Mouse (Mus musculus) megakaryocyte-erythroid progenitor cell, adult 5-6 weeks (primary cell): Measurements from ENCODE around the gene Pabpn1. TPM values are rescaled to one million over a fixed set of nuclear protein-coding genes. Genes with fewer than 3 reads are reported as not detected.
"Not testable (repeated sequence)": the region's sequence is repeated elsewhere in the genome, so short reads cannot be mapped to it uniquely, and the experiment has no call there.

Experiments used
- ATAC-seq: replicated peaks from 2 replicates; pipeline ENCODE4 v1.8.0; 2016; ENCODE audit warnings: mild to moderate bottlenecking, inconsistent platforms; ENCODE audit not compliant: severe bottlenecking, poor library complexity, low FRiP score, low TSS enrichment
- total RNA-seq, 2 experiments: library from RNA; stranded (forward) in 1 of 2; stranded (reverse) in 1 of 2; fragments of 200-1000, 215-1000 nt in 1 of 2; fragments of >200 nt in 1 of 2; fragmentation: Nextera tagmentation in 1 of 2; gene quantifications; 2 replicates each; pipeline ENCODE4 v1.2.3; 2014 to 2017

The Pabpn1 gene
- total RNA-seq, 2 experiments from 2014 or later, result 264 to 476 TPM

DNA sequence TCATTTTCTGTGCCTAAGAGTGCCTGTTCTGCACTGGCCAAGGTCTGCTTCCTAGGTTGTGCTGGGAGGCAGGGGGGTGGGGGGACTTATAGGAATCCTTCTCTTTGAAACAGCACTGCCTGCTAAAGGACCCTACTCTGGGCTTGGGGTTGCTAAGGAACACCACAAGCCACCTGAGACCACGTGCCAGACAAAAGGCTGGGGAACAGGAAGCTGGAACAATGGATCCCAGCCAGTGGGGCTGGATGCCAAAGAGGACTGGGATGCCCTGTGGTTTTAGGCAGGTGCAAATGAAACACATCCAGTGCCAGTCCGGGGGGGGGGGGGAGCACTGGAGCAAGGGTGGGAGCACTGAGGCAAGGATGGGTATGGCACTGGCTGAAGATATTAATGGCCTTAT, 38.1 kb downstream of the Pabpn1 start:
- no peak for ATAC-seq

DNA sequence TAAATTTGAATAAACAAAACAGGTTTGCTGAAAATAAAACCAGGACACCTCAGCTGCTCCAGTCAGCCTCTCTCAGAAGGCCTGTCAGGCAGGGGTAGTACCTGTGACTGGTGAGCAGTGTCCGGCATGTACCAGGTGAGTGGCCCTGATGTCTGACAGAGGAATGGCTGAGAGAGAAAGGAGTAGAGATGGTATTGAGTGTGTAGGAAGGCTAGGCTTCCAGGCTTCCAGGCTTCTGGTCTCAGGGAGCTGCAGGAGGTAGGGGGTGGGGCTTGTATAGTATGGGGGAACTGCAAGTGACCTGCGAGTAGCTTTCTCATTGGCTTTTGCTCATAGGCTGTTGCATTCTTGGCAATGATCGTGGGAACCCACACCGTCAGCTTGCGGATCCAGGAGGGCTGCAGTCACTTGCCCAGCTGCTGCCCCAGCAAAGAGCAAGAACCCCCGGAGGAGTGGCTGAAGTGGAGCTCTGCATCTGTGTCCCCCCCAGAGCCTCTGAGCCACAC, 40.4 kb downstream of the Pabpn1 start, which contains the start of gene Il25:
TSS of gene Il25 (plus strand) at position 51 of the 506 bp plus-strand sequence.
- no peak for ATAC-seq

DNA sequence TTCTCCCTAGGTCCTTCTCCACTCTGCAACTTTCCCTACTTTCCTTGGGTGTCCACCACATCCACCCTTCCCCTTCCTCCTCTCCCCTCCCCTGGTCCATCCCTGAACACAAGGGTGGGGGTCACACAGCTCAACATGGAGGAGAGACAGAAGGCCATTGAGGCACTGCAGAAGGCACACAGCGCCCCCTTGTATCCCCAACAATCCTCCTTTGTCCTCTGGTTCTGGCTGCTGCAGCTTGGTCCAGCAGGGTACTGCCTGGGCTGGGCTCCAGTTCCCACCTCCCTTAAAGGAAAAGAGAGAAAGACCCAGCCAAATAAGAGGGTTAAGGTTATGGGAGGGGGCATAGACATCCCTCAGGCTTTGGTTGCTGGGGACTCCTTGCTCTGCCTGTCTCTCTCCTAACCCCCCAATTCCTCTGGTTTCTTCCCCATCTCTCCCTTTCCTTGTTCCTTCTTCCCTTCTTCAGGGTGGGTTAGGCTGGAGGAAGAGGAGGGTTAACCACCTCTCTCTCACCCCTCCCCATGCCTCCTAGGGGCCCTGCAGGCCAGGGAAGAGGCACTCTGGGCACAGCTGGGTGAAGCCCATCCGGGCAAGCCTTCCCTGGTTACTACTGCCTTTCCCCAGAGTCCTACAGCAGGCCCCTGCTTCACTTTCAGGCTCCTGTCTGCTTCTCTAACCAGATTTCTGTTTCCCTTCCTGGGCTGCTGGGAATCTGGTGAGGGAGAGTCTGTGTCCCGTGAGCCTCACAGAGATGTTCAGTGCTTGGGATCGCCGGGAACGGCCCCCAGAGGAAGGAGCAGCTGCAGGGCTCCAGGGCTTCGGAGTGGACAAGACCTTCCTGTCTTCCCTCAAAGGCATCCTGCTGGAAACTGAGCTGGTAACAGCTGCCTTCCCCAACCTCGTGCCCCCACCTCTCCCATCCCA, 43.9 kb downstream of the Pabpn1 start, which contains the start of gene Cmtm5:
TSS of gene Cmtm5 (plus strand) at position 358 of the 927 bp plus-strand sequence.
- ATAC-seq, result no peak

DNA sequence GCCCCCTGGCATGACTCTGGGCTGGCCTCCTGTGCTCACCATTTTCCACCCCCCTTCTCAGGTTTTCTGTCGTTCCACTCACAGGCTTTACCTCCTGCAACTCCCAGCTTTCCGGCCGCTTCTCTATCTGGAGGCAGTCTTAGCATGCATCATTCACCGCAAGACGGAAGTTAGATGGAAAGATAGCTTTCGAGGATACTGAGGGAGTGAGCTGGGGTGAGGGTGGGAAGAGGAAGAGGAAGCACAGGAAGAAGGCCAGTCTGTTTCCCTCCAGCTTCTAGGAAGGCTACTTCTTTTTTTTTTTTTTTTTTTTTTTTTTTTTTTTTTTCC, 44.5 kb downstream of the Pabpn1 start:
- ATAC-seq, result no peak

- ATAC-seq, result no peak
Observed at GRCm38 (mm10) chr14:54937361-54938182, 45.3 kb downstream of the Pabpn1 start.

- ATAC-seq, result no peak
Observed at GRCm38 (mm10) chr14:54938431-54939219, 46.3 kb downstream of the Pabpn1 start.

- ATAC-seq, result peak; percentile 66
Observed at GRCm38 (mm10) chr14:54939434-54940175, 47.3 kb downstream of the Pabpn1 start.

DNA sequence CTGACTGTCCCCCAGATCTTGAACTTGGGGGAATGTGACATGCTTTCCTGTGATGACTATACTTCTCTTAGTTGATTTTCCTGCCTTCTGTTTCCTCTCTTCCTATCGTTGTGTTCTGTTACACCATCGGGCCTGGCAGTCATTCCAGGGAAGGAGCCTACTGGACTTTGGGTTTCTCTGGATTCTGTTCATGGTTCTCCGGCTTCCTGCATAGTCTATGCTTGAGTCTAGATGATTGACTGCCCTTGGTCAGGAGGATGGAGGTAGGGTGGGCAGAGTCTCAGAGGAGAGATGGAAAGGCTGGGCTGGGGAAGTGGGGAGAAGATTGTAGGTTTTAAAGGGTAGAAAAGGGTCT, 47.9 kb downstream of the Pabpn1 start:
- no peak for ATAC-seq

- ATAC-seq, result no peak
Observed at GRCm38 (mm10) chr14:54941024-54941978, 49.0 kb downstream of the Pabpn1 start.

GRCm38 (mm10) chr14:54942479-54942878, 50.2 kb downstream of the Pabpn1 start:
- no peak for ATAC-seq

- ATAC-seq, result no peak
Observed at GRCm38 (mm10) chr14:54943971-54944370, 51.7 kb downstream of the Pabpn1 start.

GRCm38 (mm10) chr14:54944939-54945338, 52.6 kb downstream of the Pabpn1 start:
- ATAC-seq, result no peak

DNA sequence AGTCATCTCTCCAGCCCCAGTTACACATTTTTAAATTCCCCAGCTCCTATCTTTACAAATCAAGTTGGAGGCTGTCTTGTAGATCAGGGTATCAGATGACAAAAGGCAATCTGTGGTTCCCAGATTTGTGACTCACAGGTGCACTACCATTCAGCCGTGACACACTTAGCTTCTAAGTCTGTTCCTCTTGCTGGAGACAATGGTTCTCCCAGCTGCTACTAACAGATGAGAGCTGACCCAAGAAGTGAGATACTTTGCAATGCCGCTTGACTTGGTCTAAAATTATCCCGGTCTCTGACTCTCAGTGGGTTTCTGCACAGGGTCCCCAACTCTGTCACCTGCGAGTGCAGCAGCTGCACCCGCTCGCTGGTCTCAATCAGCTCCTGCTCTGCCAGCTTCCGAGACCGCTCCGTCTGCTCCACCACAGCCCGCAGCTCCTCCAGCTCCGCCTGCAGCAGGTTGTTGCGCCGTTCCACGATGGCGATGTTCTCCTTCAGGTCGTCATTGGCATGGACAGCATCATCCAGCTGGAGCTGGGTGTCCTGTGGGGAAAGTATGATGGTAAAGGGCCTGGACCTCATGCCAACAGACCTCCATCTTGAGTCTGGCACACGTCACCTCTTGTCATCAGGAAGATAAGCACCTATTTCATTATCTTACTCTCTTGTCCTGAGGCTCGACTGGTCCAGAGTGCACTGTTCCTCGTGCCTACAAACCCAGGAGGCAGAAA, 53.8 kb downstream of the Pabpn1 start:
- no peak for ATAC-seq

DNA sequence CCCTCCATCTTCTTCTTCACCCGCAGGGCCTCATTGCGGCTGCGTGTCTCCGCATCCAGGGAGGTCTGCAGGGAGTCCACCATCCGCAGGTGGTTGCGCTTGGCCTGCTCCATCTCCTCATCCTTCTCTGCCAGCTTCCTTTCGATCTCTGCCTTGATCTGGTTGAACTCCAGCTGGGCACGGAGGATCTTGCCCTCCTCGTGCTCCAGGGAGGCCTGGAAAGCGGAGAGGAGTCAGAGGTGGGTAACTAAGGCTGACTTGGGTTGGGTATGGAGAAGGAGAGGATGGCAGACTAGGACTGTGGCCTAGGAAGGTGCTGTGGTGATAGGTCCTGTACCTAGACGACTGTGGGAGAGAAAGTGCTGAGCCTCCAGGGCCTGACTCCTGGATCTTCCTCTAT, 54.7 kb downstream of the Pabpn1 start:
- ATAC-seq, result not testable (repeated sequence)
